Mouse (Mus musculus) cerebellum, adult 11-12 months (tissue): ENCODE results near the gene Cpeb1.

Source experiments
- DNase-seq: peaks from one replicate; pipeline ENCODE4 v3.0.0; 2022

The Cpeb1 gene

DNA sequence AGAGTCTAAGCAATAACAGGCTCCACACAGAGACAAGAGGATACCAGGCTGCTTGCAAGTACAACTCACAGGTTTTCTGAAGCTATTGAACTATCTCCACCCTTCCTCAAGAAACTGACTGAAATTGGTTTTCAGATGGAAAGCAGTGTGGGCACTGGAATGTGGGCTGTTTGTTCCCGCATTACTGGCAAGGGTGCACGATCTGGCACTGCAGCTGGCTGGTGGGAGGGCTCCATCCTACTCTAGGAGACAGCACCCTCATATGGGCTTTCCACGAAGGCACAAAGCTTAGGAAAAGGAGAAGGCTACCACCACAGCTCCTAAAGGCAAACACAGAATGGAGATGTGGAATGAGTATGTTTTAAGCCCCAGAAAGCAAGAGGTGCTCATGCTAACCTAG, 85.5 kb downstream of the Cpeb1 start:
- DNase-seq = no peak

DNA sequence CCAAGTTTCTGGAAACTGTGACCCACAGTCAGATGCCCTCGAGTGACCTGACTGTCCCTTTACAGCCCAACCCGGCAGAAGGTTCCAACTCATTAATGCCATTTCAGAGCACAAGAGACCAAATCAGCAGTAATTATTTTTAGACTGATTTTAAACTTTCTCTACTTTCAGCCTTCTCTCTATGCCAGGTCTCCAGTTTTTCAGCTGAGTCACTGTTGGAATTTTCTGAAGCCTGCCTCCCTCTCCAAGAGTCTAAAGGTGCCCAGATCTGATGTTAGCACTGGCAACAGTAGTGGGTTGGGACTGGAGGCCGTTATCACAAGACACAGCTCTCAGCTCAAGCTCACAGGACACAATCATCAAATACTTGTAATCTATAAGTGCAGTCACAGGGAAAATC, 87.3 kb downstream of the Cpeb1 start:
- no peak for DNase-seq

DNA sequence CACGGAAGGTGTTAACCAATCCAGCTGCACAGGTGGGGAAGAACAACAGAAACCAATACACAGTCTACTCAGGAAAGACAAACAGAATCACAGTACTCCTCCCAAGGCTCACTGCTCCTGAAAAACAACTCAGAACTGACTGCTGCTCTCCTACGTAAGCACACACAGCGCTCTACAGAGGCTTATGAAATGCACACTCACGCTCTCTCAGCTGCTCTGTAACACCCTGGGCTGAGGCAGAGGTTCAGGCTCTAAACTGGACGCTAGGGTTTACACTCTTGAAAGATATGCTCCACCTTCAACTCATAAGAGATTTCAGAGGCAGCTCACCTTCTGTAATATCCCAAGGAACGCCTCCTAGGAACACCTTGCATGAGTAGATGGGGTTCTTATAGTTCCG, 98.3 kb downstream of the Cpeb1 start:
- no peak for DNase-seq

DNA sequence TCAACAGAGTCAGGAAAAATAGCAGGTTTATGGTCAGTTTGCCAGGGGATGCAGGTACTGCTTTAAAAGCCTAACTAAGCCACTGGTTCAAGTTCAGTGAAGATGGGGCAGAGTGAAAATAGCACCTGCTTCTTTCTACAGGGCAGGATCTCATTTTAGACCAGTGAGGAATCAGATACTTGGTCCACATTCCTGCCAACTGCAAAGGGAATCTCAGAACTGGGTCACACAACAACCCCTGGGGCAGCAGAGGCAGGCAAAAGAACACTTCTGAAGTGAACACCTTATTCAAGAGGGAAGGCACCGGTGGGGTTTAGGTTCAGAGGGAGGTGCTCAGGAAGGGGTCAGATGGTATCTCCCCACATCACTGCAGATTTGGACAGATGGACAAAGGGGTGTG, 98.9 kb downstream of the Cpeb1 start:
- no peak for DNase-seq

DNA sequence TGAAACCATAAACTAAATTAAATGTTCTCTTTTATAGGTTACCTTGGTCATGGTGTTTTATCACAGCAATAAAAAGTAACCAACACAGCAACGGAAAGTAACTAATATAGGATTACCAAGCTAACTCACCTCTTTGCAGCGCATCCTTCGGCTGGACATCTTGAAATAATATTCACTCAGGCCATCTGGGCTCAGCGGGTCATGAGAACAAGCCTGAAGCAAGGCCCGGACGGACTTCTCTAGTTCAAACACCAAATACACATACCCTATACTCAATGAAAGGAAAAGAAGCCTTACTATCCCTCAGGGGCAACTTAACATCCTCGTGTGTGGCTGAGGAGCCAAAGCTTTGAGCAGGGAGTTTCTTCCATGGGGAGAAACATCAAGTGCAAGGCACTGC, 99.5 kb downstream of the Cpeb1 start:
- DNase-seq = no peak

DNA sequence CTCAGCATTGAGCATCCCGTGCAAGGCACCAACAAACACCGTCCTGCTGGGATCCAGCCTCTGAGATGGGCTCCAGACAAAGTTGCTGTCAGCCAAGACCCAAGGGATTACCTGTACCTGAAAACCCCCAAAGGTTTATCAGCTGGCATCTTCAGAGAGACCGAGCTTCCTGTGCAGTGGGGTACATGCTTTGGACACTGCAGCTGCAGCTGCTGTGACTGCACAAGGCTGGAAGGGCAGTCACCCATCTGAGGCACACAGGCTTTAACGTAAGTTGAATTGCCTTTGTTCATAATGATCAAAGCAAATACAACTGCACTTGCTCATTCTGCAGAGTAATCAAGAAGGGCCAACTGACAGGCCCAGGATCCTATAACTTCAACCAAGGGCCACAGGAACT, 103.4 kb downstream of the Cpeb1 start:
- DNase-seq = no peak

DNA sequence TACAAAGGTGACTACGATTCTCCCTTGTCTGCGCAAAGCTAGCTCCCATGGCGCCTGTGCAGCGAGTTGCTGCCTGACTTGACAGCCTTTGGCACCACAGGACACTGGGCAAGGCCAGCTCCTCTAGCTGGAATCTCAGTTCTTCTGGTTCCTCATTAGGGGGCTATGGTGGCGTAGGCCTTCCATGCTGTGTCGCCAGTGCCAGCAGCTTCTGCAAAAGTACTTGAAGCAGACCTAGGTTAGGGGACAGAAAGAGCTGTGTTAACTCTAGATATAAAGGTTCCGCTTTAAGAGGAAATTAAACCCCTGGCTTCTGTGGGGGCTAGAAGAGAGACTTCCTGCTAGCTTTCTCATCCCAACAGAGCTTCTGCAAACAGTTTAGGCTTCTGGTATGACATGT, 107.1 kb downstream of the Cpeb1 start:
- DNase-seq = no peak

DNA sequence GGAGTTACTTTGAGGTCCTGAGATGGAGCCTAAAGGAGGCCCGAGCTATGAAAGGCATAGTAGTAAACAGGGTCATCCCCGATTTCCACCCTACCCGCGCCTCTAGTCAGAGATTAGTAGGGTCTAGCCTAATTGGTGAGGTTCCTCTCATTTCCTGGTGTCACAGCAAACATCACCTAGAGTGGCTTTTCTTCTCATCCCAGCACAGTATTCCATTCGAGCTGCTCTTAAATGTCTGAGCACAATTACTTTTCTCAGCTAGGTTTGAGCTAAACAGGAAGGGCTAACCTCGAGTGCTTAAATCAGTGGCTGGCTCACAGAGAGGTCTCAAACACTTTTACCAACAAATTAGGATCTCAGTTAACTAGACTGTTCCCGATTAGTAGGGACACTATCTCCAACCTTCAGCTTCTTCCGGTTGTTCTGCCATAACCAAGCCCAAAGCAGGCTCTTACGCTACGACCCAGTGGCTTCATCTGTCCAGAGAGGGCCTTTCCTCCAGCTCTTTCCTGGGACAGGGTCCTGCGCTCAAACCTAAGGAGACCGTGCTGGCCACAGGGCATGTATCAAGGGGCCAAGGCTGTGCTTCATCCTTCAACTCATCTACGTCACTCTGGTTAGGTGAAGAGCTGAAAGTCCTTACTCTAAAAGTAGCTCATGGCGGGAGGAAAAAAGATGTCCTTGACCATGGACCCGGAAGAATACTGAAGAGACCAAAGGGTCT, 109.7 kb downstream of the Cpeb1 start:
- no peak for DNase-seq

DNA sequence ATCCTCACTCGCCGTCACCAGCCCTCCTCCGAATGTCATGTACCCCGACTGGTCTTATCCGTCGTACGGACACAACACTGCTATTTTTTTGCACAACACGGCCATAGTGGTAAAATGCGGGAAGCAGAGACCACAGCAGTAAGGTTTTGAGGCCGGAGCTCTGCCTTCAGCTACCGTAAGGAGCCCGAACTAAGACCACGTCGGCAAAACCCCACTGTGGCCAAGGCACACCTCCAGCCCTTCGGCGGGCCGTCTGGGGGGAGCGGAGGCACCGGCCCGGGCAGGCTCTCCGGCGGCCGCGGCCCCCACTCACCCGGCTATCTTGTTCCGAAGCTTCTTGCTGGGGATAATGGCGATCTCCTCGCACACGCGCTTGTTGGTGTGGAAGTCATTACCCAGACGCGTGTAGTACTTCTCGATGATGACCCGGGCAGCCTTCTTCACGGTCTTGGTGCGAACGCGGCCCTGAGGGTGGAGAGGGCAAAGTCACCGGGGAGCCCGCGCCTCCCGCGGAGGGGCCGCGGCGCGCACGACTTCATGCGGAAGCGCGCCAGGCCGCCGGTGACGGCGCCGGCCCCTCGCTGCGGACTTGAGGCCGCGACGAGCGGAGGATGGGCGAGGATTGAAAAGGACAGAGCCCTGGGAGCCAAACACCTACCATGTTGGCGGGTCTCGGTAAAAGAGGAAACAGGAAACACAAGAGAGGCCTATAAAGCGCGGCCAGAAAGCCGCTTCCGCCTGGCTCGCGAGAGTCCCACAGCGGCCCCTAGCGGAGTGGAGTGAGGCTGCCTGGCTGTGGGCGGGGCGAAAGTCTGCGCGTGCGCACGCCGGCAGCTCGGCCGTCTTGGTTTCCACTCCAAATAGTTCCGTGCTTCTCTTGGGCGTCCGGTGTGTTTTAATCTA, 110.5 kb downstream of the Cpeb1 start, which contains the start of gene Rps17:
Gene Rps17, minus strand, starts transcription at position 711 of the 903 bp plus-strand sequence.
- peak; percentile 94 for DNase-seq

DNA sequence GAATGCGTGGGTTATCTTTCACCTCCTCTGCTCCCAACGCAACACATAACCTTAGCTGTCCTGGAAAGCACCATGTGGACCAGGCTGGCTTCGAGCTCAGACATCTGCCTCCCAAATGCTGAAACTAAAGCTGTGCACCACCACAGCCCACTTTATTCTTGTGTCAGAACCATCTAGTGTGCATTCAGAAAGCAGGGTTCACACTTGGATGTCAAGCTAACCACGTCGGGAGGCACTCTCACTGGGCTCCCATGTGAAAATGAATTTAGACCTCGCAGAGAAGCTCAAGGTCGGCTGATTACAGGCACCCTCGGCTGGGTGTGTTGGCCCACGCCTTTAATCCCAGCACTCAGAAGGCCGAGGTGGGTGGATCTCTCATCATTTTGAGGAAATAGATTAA, 111.4 kb downstream of the Cpeb1 start:
- DNase-seq = no peak

DNA sequence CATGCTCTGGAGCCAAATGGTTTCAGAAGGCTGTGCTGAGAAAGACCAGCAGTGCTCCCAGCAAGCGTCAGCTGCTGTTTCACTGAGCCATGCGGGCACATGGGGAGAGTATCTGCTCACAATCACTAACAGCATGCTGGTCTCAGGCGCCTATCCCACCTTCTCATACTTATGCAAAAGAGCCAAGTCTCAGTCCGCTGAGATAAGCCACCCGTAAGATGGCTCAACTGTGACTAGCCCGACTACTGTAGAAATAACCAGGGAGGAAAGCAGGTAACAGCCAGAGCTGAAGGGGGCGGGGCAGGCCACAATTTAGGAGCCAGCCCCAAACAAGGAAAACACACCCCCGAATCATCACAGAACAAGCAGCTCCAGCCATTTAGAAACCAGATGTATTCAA, 111.9 kb downstream of the Cpeb1 start:
- DNase-seq = no peak

DNA sequence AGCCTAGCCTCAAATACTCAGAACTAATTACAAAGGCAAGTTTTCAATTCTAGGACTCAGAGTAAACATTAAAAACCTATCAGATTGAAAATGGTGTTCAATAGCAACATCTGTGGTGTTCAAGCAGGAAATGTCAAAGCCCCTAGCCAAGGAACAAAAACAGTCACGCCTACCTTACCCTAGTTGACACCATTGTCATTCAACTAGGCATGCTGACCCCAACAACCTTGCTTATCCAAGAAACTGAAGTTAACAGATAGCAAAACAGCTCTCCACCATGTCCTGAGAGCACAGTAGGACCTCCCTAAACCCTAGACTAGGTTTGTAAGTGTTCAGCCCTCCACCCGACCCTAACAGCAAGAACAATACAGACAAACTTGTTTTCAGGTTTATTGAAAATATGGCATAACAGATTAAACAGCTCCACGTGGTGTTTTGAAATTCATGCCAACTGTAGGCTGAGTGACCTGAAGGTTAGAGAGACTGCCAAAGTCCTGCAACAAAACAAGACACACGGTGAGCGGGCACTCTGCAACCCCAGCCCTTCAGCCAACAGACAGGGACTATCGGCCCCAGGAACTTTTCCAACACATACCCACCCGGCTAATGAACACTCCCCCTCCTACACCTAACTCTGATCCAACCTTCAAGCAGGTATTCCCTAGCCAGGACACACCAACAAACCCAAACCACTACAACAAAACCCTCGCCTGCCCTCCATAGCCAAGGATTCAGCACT, 112.7 kb downstream of the Cpeb1 start:
- no peak for DNase-seq

DNA sequence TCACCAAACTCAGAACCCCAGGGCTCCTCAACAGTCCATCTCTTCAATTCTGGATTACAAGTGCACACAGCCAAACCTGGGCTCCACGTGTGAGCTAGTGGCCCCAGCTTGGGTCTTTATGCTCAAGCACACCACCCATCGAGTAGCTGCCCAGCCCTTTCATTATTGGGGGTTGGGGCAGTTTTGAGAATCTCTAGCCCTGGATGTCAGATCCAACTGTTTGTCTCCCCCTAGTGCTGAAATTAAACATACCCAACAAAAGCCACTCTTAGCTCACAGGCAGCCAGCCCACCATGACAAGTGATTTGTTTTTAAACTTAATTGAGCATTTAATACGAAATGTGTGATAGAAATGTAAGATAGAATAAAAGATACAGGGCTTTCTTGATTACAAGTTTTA, 113.7 kb downstream of the Cpeb1 start:
- no peak for DNase-seq

DNA sequence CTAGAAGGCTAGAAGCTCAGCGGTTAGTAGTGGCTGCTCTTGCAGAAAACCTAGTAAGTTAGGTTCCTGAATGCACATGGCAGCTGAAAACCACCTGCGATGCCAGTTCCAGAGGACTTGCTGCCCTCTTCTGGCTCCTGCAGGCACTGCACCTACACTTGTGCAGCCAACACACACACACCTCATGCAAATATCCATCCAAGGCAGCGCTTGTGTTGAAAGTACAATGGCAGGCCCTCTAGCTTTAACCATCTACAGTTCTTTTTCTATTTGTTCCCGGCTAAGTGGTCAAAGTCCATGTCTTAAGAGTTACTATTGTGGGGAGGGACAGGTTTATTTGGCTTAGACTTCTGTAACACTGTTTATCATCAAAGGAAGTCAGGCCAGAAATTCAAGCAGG, 115.5 kb downstream of the Cpeb1 start:
- DNase-seq = no peak

DNA sequence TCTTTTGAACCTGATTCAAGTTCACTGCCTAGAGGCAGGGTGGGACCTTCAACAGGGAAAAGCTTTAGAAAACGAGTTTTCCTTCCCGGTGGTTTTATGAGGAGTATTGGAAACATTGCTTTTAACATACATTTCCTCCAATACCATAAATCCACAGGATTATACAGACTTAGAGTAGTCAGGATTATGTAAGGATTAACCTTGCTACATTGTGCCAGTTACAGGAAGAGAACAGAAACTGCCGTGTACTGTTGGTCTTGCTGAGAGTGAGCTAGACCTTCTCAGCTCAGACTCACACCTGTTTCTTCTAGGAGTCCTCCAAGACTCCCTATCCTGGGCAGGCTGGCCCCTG, 116.8 kb downstream of the Cpeb1 start:
- no peak for DNase-seq

DNA sequence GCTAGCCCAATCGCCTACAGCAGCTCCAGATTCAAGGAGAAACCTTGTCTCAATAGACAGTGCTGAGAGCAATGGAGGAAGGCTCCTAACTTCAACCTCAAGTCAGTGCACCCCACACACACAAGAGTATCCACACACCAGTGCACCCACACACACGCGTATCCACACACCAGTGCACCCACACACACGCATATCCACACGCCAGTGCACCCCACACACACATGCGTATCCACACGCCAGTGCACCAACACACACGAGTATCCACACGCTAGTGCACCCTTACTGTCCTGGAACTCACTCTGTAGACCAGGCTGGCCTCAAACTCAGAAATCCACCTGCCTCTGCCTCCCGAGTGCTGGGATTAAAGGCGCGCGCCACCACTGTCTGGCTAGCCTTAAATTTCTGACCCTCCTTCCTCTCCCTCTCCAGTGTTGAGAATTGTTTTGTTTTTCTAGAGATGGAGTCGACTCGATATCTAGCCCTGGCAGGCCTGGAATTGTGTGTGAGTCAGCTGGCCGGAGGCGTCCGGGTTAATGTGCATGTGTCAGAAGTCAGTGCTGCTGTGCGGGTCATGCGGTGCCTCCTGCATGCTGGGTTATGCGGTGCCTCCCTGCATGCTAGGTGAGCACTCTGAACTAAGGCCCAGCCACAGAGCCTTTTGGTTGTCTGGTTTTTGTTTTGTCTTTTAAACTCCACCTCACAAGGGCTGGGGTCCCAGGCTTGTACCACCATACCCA, 117.3 kb downstream of the Cpeb1 start:
- no peak for DNase-seq

DNA sequence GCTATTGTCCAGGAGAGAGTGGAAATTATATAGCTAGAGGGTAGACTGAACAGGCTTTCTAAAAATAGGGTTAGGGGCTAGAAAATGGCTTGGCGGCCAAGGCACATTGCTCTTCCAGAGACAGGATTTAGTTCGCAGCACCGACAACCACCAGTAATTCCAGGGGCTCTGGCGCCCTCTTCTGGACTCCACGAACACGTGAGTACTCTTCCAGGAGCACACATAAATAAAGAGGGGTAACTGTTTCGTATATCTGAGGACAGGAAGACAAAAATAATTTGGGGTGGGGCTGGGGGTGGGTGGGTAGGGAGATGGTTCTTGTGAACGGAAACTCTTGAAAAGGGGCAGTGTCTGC, 118.9 kb downstream of the Cpeb1 start:
- DNase-seq = no peak

DNA sequence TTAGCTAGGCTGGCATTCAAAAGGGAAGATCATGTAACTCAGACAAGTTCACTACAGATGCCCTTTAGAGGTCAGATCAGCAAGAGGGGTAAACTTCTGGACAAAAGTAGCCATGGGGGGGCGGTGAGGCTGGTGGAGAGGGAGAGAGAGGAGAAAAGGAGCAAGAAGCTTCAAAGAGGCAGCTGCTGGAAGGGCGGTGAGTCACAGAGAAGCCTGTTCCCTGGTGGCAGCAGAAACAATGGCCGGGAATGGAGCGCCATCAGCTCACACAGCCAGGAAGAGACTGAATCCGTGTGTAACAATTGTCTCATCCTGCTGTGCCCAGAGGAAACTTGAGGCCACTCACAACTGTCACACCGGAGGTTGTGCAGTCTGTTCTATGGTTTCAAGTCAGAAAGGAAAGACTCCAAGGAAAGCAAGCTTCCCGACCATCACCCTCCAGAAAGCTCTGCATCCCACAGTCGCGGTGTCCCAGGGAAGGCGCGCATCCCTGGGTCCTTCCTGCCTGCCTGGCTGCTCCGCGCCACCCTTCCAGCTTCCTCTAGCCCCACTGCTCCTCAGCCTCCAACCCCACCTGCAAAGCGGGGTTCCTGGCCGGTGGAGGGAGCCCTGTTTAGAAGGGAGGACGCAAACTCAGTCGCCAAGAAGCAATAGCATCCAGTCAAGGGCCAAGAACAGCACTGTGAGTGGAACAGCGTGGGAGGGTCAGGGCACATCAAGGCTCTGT, 119.4 kb downstream of the Cpeb1 start:
- DNase-seq = no peak

DNA sequence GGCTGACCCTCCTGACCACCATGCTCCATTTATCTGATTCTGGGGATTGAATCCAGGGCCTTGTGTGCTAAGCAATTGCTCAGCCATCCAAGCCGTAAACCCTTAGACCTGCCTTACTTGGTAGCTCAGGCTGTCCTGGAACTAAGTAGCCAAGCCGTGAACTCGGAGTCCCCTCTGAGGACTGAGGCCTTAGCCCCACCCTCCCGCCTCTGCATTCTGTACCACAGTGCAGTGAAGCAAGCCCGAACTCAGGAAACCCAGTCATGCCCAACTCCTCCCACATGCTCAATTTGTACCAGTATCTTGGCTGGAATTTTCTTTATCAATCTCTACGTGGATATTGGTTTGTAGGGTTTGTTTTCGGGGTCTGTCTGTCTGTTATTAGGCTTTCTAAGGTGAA, 123.4 kb downstream of the Cpeb1 start:
- DNase-seq = no peak

DNA sequence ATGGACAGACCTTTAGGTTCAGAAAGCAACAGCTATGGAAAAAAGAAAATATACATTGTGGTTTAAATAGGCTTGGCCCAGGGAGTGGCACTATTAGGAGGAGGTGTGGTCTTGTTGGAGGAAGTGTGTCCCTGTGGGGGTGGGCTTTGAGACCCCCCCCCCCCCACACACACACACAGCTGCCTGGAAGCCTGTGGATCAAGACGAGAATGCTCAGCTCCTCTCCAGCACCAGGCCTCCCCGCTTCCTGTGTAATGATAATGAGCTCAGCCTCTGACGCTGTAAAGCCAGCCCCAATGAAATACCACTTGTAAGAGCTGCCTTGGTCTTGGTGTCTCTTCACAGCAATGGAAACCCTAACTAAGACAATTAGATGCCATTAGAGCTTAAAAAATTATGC, 124.5 kb downstream of the Cpeb1 start:
- DNase-seq = no peak

DNA sequence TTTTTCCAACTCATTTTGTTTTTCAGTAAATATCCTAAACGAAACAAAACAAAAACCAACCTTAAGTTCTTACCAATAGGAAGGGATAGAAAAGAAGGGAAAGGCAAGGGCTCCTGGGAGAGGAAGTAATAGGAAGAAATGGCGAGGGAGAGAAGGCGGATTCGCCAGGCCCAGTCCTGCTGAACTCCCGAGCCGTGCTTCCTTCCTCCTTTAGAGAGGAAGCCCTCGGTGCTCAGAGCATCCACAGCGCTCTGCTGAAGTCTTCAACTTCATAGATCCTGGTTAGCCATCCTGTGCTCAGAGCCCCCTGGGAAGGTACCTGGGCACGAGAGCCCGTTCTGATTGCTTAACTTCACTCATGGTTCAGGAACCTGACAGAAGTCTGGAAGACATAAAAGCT, 127.6 kb downstream of the Cpeb1 start:
- DNase-seq = no peak

DNA sequence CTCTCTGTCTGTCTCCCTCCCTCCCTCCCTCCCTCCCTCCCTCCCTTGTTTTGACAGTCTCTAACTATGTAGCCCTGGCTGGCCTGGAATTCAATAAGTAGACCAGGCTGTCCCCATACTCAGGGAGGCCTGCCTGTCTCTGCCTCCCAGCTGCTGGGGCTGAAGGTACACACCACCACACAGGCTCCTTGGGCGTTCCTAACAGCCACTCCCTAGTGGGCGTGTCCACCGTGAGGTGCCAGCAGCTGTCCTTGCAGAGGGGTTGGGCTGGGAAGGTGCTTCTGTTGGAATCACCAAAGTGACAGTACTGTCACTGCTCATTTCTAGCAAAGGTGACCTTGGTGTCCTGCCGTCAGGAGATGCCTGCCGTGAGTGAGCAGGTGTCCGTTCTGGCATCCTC, 128.4 kb downstream of the Cpeb1 start:
- DNase-seq = no peak
